In the genomic region with DNA sequence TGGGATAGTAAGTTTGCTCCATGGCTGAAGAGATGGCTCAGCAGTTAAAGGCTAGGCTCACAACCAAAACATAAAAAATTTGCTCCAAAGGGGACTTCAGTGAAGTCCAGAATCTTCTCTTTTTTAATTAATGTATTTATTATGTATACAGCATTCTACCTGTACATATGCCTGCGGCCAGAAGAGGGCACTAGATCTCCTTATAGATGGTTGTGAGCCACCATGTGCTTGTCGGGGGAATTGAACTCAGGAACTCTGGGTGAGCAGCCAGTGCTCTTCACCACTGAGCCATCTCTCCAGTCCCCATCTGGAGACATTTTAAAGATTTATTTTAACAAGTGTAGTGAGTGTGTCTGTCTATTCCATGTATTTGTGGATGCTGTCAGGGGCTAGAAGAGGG, we compare ENCODE assay signal across 11 mouse cellular contexts. TPM values are rescaled to one million over a fixed set of nuclear protein-coding genes. Genes with fewer than 3 reads are reported as not detected.
A peak's percentile ranks its signal among the peaks of the same experiment; 100 is the strongest.
DNase-seq lines count a peak whose midpoint lies in the region; ATAC-seq and TF ChIP-seq lines count a peak whose summit lies in the region.
"Had no signal": no experiment of that assay in that cellular context is flagged by ENCODE, and none has a peak within 500 bp of the region (broad histone marks: within the 10 kb centered on the region; RNA-seq: fewer than 3 reads in every experiment).

No protein-coding gene starts in this region.

- H3K36me3 ChIP-seq in forebrain, embryonic 14.5 days (ENCODE audit: control insufficient read depth, insufficient read depth, low read length), result peaks cover 38% of the 10 kb centered on the region
- no peaks in the 10 kb centered on the region; the same call in 1 of the 2 replicates for H3K36me3 ChIP-seq in forebrain, embryonic 11.5 days (ENCODE audit: control insufficient read depth, insufficient read depth, low read length)
- no peaks in the 10 kb centered on the region for H3K36me3 ChIP-seq in splenic B cell, adult 2 months (ENCODE audit: control insufficient read depth, insufficient read depth, low read length, poor library complexity, severe bottlenecking)

- DNase-seq in forebrain, embryonic 14.5 days (ENCODE audit: low spot score), result peak; percentile 21
- no peak for DNase-seq in forebrain, embryonic 11.5 days (ENCODE audit: low spot score)
- peak; percentile 63 for DNase-seq in lung, postnatal 36 days
- no peak for DNase-seq in lung, adult 2 months
- DNase-seq in R1 (ENCODE audit: low read depth, low spot score), result peak; percentile 61
- DNase-seq in splenic B cell, adult 2 months (ENCODE audit: low read depth, low spot score), result peak; percentile 40
- DNase-seq in heart, postnatal 36 days, result no peak
- DNase-seq in natural killer cell, adult 2 months (ENCODE audit: low spot score in 2 of 2), result no peak
- DNase-seq: cerebellum, adult 11 months; kidney, adult 11 months had no signal

- H3K9ac ChIP-seq in forebrain, embryonic 14.5 days (ENCODE audit: low read length), result no peak overlapping the region
- H3K9ac ChIP-seq in forebrain, embryonic 11.5 days (ENCODE audit: low read length), result no peak overlapping the region

- no peaks in the 10 kb centered on the region for H3K27me3 ChIP-seq in forebrain, embryonic 14.5 days (replicated peaks; ENCODE audit: control insufficient read depth, insufficient read depth, low read length)
- no peaks in the 10 kb centered on the region for H3K27me3 ChIP-seq in forebrain, embryonic 11.5 days (ENCODE audit: control insufficient read depth, insufficient read depth, low read length)
- no peaks in the 10 kb centered on the region for H3K27me3 ChIP-seq in splenic B cell, adult 2 months (ENCODE audit: control insufficient read depth, insufficient read depth, low read length, poor library complexity, severe bottlenecking)

- TF ChIP-seq CTCF in lung, adult 2 months (IDR thresholded peaks at IDR 0.05; ENCODE audit: insufficient read depth, low read length), result no peak

- no peaks in the 10 kb centered on the region for H3K4me1 ChIP-seq in forebrain, embryonic 14.5 days (ENCODE audit: control insufficient read depth, insufficient read depth, low read length)
- no peaks in the 10 kb centered on the region for H3K4me1 ChIP-seq in forebrain, embryonic 11.5 days (replicated peaks; ENCODE audit: control insufficient read depth, insufficient read depth, low read length)
- no peaks in the 10 kb centered on the region for H3K4me1 ChIP-seq in lung, adult 2 months (ENCODE audit: control insufficient read depth, insufficient read depth, low read length)

- intact Hi-C loops in heart, postnatal 36 days (cut with DNase I), result no loop called here

- no peak for TF ChIP-seq POLR2A in lung, adult 2 months (IDR thresholded peaks at IDR 0.05; ENCODE audit: borderline replicate concordance, extremely low read depth, low read depth, low read length)

- H3K4me2 ChIP-seq in forebrain, embryonic 14.5 days (ENCODE audit: low read length), result no peak overlapping the region
- H3K4me2 ChIP-seq in forebrain, embryonic 11.5 days (ENCODE audit: low read depth, low read length, severe bottlenecking), result no peak overlapping the region

- 73% methylated on average over 2 of the region's 2 CpGs for WGBS in forebrain, embryonic 14.5 days
- WGBS in forebrain, embryonic 11.5 days, result 74% methylated on average over 2 of the region's 2 CpGs
- WGBS in lung, adult 2 months, result 65% methylated on average over 2 of the region's 2 CpGs

- H3K4me3 ChIP-seq in forebrain, embryonic 14.5 days (ENCODE audit: low read depth, low read length), result no peak overlapping the region
- H3K4me3 ChIP-seq in forebrain, embryonic 11.5 days (ENCODE audit: low read depth, low read length), result no peak overlapping the region
- no peak overlapping the region for H3K4me3 ChIP-seq in lung, adult 2 months (replicated peaks; ENCODE audit: extremely low read depth, low read depth, low read length)

- no peak overlapping the region for H3K27ac ChIP-seq in forebrain, embryonic 14.5 days (ENCODE audit: low read depth, low read length)
- no peak overlapping the region for H3K27ac ChIP-seq in forebrain, embryonic 11.5 days (ENCODE audit: low read depth, low read length)

- no peaks in the 10 kb centered on the region for H3K9me3 ChIP-seq in forebrain, embryonic 14.5 days (replicated peaks; ENCODE audit: control insufficient read depth, low read length)
- H3K9me3 ChIP-seq in forebrain, embryonic 11.5 days (ENCODE audit: control insufficient read depth, low read length), result no peaks in the 10 kb centered on the region

- no peak for ATAC-seq in forebrain, embryonic 14.5 days
- no peak for ATAC-seq in forebrain, embryonic 11.5 days (replicated peaks; ENCODE audit: low FRiP score)

RNA-seq across cellular contexts. Expression of a gene that starts 6.0 kb away (rescaled TPM):
- 1.1 and 1.2 TPM in 2 replicates for polyA plus RNA-seq in forebrain, embryonic 14.5 days (2014; fragmentation: Nextera tagmentation; extraction: Ambion mirVana)
- 1.3 and 1.5 TPM in 2 replicates for polyA plus RNA-seq in forebrain, embryonic 11.5 days (2014; fragmentation: Nextera tagmentation; extraction: Ambion mirVana)
- polyA plus RNA-seq in lung, adult 2 months (2012; rRNA removed), result 0.25 and 0.36 TPM in 2 replicates
- not detected for total RNA-seq in heart, postnatal 36 days (2021)
- total RNA-seq: monocyte, adult 5-6 weeks had no signal

RNA-seq across cellular contexts. Expression of a gene that starts 18.5 kb away (rescaled TPM):
- 3.8 and 6.9 TPM in 2 replicates for polyA plus RNA-seq in forebrain, embryonic 14.5 days (2014; fragmentation: Nextera tagmentation; extraction: Ambion mirVana)
- polyA plus RNA-seq in forebrain, embryonic 11.5 days (2014; fragmentation: Nextera tagmentation; extraction: Ambion mirVana), result 5.8 and 7.7 TPM in 2 replicates
- polyA plus RNA-seq in lung, adult 2 months (2012; rRNA removed), result 7.4 and 8.1 TPM in 2 replicates
- under 1 TPM; 0.44 to 0.62 TPM for total RNA-seq in heart, postnatal 36 days (2021)
- total RNA-seq: monocyte, adult 5-6 weeks had no signal

RNA-seq across cellular contexts. Expression of a gene that starts 19.4 kb away (rescaled TPM):
- polyA plus RNA-seq in forebrain, embryonic 14.5 days (2014; fragmentation: Nextera tagmentation; extraction: Ambion mirVana), result 0.39 and 0.48 TPM in 2 replicates
- polyA plus RNA-seq in forebrain, embryonic 11.5 days (2014; fragmentation: Nextera tagmentation; extraction: Ambion mirVana), result 2.2 and 2.5 TPM in 2 replicates
- 89.2 and 114 TPM in 2 replicates for polyA plus RNA-seq in lung, adult 2 months (2012; rRNA removed)
- total RNA-seq in heart, postnatal 36 days (2021), result 1 to 10 TPM; 6.5 to 9.6 TPM

RNA-seq across cellular contexts. Expression of a gene that starts 41.0 kb away (rescaled TPM):
- polyA plus RNA-seq in forebrain, embryonic 14.5 days (2014; fragmentation: Nextera tagmentation; extraction: Ambion mirVana), result 130 and 141 TPM in 2 replicates
- 80.7 and 85.0 TPM in 2 replicates for polyA plus RNA-seq in forebrain, embryonic 11.5 days (2014; fragmentation: Nextera tagmentation; extraction: Ambion mirVana)
- 86.2 and 104 TPM in 2 replicates for polyA plus RNA-seq in lung, adult 2 months (2012; rRNA removed)
- 10 to 100 TPM; 22.1 to 24.0 TPM for total RNA-seq in heart, postnatal 36 days (2021)

RNA-seq across cellular contexts. Expression of a gene that starts 41.0 kb away (rescaled TPM):
- polyA plus RNA-seq in forebrain, embryonic 14.5 days (2014; fragmentation: Nextera tagmentation; extraction: Ambion mirVana), result 0.67 and 0.93 TPM in 2 replicates
- polyA plus RNA-seq in forebrain, embryonic 11.5 days (2014; fragmentation: Nextera tagmentation; extraction: Ambion mirVana), result 2.0 TPM in 2 replicates
- polyA plus RNA-seq in lung, adult 2 months (2012; rRNA removed), result 7.6 and 13.2 TPM in 2 replicates
- total RNA-seq in heart, postnatal 36 days (2021), result 1 to 10 TPM; 1.2 to 1.3 TPM

Comparison
In these comparisons a context has a peak if more than half of its experiments do, and no peak if none do; other contexts are left out.
1. DNase-seq: peak in forebrain, embryonic 14.5 days (single experiment), lung, postnatal 36 days (single experiment), R1 (single experiment) and splenic B cell, adult 2 months (single experiment); none in forebrain, embryonic 11.5 days (single experiment), lung, adult 2 months (single experiment), heart, postnatal 36 days (0 of 2) and natural killer cell, adult 2 months (0 of 2).
2. RNA of a gene that starts 19.4 kb away (polyA plus RNA-seq): 89.2 to 114 TPM in lung, adult 2 months; 2.2 to 2.5 TPM in forebrain, embryonic 11.5 days and 0.39 to 0.48 TPM in forebrain, embryonic 14.5 days; every median in the first group is over 10 times any median in the second.